Mouse (Mus musculus) heart, adult 9 months (tissue): ENCODE measurements around the gene Qrsl1.

ENCODE experiments used
- DNase-seq, 2 experiments: peaks; one replicate each; pipeline ENCODE4 v3.0.0; 2022; ENCODE audit warnings: low spot score in 2 of 2

The Qrsl1 gene

GRCm38 (mm10) chr10:43870752-43871151 lies 30.8 kb downstream of the Qrsl1 start:
- no peak for DNase-seq

DNA sequence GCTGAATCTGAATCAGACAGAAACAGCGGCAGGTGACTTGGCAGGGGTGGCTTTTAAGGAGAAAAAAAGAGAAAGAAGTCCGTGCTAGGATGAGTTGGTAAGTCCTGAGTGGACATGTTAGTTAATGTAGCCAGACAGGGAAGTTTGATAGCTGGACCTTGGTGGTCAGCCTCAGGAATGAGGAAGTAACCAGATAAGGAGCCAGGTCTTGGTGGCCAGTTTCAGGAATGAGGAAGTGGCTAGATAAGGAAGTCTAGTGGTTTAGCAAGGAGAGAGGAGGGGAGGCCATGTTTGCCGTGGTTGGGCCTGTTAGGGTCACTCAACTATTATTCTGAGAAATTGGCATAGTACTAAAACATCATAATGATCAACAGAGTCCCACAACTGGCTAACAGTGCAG lies 45.2 kb downstream of the Qrsl1 start:
- DNase-seq = peak in 1 of 2 experiments; percentile 4

DNA sequence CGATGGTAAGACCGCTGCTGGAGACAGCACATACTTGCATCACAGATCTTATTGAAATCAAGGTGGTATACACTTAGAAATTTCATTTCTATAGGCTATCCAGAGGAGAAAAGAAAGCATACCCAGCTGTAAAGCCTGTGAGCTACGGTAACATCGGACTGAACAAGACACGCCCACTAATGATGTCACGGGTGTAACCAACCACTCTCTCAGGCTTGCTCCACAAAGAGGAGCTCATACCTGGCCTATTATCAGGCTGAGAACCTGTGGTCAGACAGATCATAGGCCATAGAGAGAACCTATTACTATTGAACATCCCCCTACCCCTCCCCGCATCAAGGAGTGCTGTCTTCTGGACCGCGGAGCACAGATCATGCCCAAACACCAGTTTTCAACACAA lies 45.6 kb downstream of the Qrsl1 start:
- no peak for DNase-seq

GRCm38 (mm10) chr10:43851898-43852297 lies 49.6 kb downstream of the Qrsl1 start:
- DNase-seq = no peak

DNA sequence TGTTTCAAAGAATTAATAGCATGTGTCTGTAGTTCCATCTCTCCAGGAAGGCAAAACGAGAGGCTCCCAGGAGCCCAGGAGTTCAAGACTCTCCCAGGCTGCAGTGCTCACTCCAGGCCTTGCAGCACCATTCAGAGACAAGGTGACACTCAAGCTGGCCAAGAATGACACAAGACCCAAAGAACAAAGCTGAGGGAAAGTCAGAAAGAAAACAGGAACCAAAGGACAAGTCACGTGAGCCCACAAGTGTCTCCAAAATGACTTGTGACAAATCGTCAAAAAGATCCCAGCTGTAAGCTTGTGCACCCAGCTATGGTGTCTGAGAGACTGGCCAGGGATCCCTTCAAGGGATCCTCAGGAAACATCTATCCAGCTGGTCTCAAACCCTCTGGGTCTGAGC lies 52.1 kb downstream of the Qrsl1 start:
- DNase-seq = no peak

DNA sequence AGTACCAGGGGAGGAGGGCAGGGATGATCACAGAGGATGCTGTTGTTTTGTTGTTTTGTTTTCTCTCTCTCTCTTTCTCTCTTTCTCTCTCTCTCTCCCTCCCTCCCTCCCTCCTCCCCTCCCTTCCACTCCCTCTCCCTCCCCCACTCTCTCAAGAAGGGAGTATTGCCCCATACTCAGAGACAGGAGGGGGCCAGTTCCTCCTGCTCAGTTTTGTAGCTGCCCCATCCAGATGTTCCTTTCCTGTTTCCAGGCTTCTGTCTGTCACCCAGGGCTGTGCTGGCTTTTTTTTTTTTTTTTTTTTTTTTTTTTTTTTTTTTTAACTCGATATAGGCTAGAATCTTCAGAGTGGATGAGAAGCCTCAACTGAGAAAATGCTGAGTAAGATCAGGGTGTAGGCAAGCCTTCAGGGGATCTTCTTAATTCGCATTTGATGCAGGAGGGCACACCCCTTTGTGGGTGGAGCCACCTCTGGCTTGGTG lies 55.4 kb downstream of the Qrsl1 start:
- DNase-seq = no peak

- DNase-seq = no peak
Measured at GRCm38 (mm10) chr10:43845442-43845841, 56.1 kb downstream of the Qrsl1 start.

DNA sequence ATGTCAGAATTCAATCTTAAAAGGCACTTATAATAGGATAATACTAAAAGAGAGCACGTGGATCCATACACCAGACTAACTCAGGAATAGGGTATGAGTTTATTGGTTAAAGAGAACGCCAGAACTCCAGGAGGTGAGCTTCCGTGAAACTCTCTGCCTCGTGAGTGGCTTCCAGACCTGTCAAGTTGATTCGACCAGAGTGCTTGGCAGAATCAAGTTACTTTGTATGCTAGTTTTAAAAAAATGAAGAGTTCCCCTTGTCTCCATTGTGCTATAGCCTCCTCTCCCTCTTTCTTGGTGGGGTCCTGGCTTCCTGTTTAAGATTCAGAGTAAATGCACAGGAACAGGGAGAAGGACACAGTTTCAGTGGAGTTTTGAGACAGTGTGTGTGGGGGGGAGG lies 60.1 kb downstream of the Qrsl1 start:
- no peak for DNase-seq

- no peak for DNase-seq
Measured at GRCm38 (mm10) chr10:43832868-43833267, 68.7 kb downstream of the Qrsl1 start.

- DNase-seq = no peak
Measured at GRCm38 (mm10) chr10:43830251-43831018, 71.1 kb downstream of the Qrsl1 start.

DNA sequence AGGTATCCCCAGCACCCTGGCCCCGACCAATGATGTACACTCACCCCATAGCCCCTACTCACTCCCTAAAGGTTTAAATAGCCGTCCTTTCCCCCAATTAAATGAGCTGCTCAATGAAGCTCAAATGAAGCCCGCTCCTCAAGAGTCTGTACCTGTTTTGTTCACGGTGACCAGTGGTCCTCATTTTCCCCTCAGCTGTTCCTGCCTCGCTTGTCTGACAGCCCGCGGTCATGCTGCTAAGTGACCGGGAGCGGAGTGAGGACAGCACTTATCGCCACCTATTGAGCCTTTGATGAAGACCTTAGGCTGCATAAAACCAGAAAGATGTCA lies 72.9 kb downstream of the Qrsl1 start:
- no peak for DNase-seq

GRCm38 (mm10) chr10:43827958-43828685 lies 73.4 kb downstream of the Qrsl1 start:
- DNase-seq = no peak

- DNase-seq = no peak
Measured at GRCm38 (mm10) chr10:43826773-43827621, 74.5 kb downstream of the Qrsl1 start.

DNA sequence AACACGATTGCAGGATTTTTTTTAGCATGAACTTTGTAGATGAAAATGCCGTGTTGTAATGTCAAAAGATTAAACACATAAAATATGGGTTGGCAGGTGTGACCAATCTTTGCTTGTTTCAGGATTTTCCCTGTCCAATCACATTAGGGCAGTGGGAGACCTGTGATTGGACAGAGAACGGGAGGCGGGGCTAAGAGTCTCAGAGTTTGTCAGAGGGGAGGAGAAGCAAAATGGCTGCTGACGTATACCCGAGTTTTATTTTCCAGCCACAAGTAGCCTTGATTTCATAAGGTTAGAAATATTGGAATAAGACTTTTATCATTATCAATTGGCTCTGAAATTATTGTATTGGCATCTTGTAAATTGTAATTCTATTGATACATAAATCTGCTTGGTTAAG lies 75.8 kb downstream of the Qrsl1 start:
- DNase-seq = no peak

GRCm38 (mm10) chr10:43824713-43825112 lies 76.8 kb downstream of the Qrsl1 start:
- DNase-seq = no peak
